Mouse (Mus musculus): ENCODE results near the gene Gm20219. TPM values are rescaled to one million over a fixed set of nuclear protein-coding genes. Genes with fewer than 3 reads are reported as not detected.

The Gm20219 gene
- polyA plus RNA-seq, 1 experiment, result 13.1 TPM

GRCm38 (mm10) chr17:56559386-56559785, 5.2 kb upstream of the Gm20219 start:
- no peaks in the 10 kb centered on the region for H3K27me3 ChIP-seq (ENCODE audit: control insufficient read depth, insufficient read depth, low read length)
- no peak for TF ChIP-seq POLR2A (IDR thresholded peaks at IDR 0.05; ENCODE audit: control insufficient read depth, extremely low read depth, insufficient read depth, low read length, poor library complexity)
- no peak for TF ChIP-seq CTCF (IDR thresholded peaks at IDR 0.05; ENCODE audit: borderline replicate concordance, control insufficient read depth, extremely low read depth, insufficient read depth, low read length, poor library complexity)
- no peak overlapping the region for H3K4me3 ChIP-seq (ENCODE audit: control insufficient read depth, insufficient read depth, low read length)
- no peak for DNase-seq
- 87% methylated on average over 3 of the region's 3 CpGs for WGBS
- no peak overlapping the region for H3K27ac ChIP-seq (ENCODE audit: control insufficient read depth, insufficient read depth, low read length)
- no peaks in the 10 kb centered on the region for H3K4me1 ChIP-seq (replicated peaks; ENCODE audit: control insufficient read depth, insufficient read depth, low read length)
- H3K36me3 ChIP-seq (ENCODE audit: control insufficient read depth, insufficient read depth, low read length), result peaks cover 35% of the 10 kb centered on the region

GRCm38 (mm10) chr17:56558448-56558847, 4.3 kb upstream of the Gm20219 start:
- Histone ChIP-seq H3K27me3 (ENCODE audit: control insufficient read depth, insufficient read depth, low read length) (no peaks in the 10 kb centered on the region), H3K36me3 (ENCODE audit: control insufficient read depth, insufficient read depth, low read length) (peaks cover 25% of the 10 kb centered on the region), H3K4me3 (ENCODE audit: control insufficient read depth, insufficient read depth, low read length) (no peak overlapping the region), H3K4me1 (replicated peaks; ENCODE audit: control insufficient read depth, insufficient read depth, low read length) (no peaks in the 10 kb centered on the region), H3K27ac (ENCODE audit: control insufficient read depth, insufficient read depth, low read length) (no peak overlapping the region)
- TF ChIP-seq POLR2A (IDR thresholded peaks at IDR 0.05; ENCODE audit: control insufficient read depth, extremely low read depth, insufficient read depth, low read length, poor library complexity) (no peak), CTCF (IDR thresholded peaks at IDR 0.05; ENCODE audit: borderline replicate concordance, control insufficient read depth, extremely low read depth, insufficient read depth, low read length, poor library complexity) (peak; percentile 86; the same call in 1 of the 2 replicates)
- 13% methylated on average over 3 of the region's 3 CpGs for WGBS
- DNase-seq, result peak; percentile 72

GRCm38 (mm10) chr17:56552781-56553363, 1.3 kb downstream of the Gm20219 start:
- WGBS, result 74% methylated on average over 5 of the region's 5 CpGs

GRCm38 (mm10) chr17:56551841-56552581, 2.2 kb downstream of the Gm20219 start:
- WGBS, result 93% methylated on average over 6 of the region's 6 CpGs
- DNase-seq, result no peak
- H3K4me3 ChIP-seq (ENCODE audit: control insufficient read depth, insufficient read depth, low read length), result no peak overlapping the region
- no peaks in the 10 kb centered on the region for H3K4me1 ChIP-seq (replicated peaks; ENCODE audit: control insufficient read depth, insufficient read depth, low read length)
- H3K27ac ChIP-seq (ENCODE audit: control insufficient read depth, insufficient read depth, low read length), result no peak overlapping the region
- no peak for TF ChIP-seq POLR2A (IDR thresholded peaks at IDR 0.05; ENCODE audit: control insufficient read depth, extremely low read depth, insufficient read depth, low read length, poor library complexity)
- no peak for TF ChIP-seq CTCF (IDR thresholded peaks at IDR 0.05; ENCODE audit: borderline replicate concordance, control insufficient read depth, extremely low read depth, insufficient read depth, low read length, poor library complexity)
- H3K36me3 ChIP-seq (ENCODE audit: control insufficient read depth, insufficient read depth, low read length), result no peaks in the 10 kb centered on the region
- no peaks in the 10 kb centered on the region for H3K27me3 ChIP-seq (ENCODE audit: control insufficient read depth, insufficient read depth, low read length)

More at GRCm38 (mm10) chr17:56552781-56553363, 1.3 kb downstream of the Gm20219 start:
- H3K27me3 ChIP-seq (ENCODE audit: control insufficient read depth, insufficient read depth, low read length), result no peaks in the 10 kb centered on the region
- H3K36me3 ChIP-seq (ENCODE audit: control insufficient read depth, insufficient read depth, low read length), result no peaks in the 10 kb centered on the region
- no peak overlapping the region for H3K4me3 ChIP-seq (ENCODE audit: control insufficient read depth, insufficient read depth, low read length)
- TF ChIP-seq POLR2A (IDR thresholded peaks at IDR 0.05; ENCODE audit: control insufficient read depth, extremely low read depth, insufficient read depth, low read length, poor library complexity) (no peak), CTCF (IDR thresholded peaks at IDR 0.05; ENCODE audit: borderline replicate concordance, control insufficient read depth, extremely low read depth, insufficient read depth, low read length, poor library complexity) (peak; percentile 94; the same call in 1 of the 2 replicates)
- no peaks in the 10 kb centered on the region for H3K4me1 ChIP-seq (replicated peaks; ENCODE audit: control insufficient read depth, insufficient read depth, low read length)
- H3K27ac ChIP-seq (ENCODE audit: control insufficient read depth, insufficient read depth, low read length), result no peak overlapping the region
- DNase-seq, result peak; percentile 73

GRCm38 (mm10) chr17:56550784-56551475, 3.3 kb downstream of the Gm20219 start:
- no peaks in the 10 kb centered on the region for H3K4me1 ChIP-seq (replicated peaks; ENCODE audit: control insufficient read depth, insufficient read depth, low read length)
- WGBS, result 94% methylated on average over 12 of the region's 12 CpGs
- H3K27ac ChIP-seq (ENCODE audit: control insufficient read depth, insufficient read depth, low read length), result no peak overlapping the region
- H3K27me3 ChIP-seq (ENCODE audit: control insufficient read depth, insufficient read depth, low read length), result no peaks in the 10 kb centered on the region
- H3K36me3 ChIP-seq (ENCODE audit: control insufficient read depth, insufficient read depth, low read length), result no peaks in the 10 kb centered on the region
- no peak for TF ChIP-seq POLR2A (IDR thresholded peaks at IDR 0.05; ENCODE audit: control insufficient read depth, extremely low read depth, insufficient read depth, low read length, poor library complexity)
- DNase-seq, result no peak
- no peak overlapping the region for H3K4me3 ChIP-seq (ENCODE audit: control insufficient read depth, insufficient read depth, low read length)

- no peaks in the 10 kb centered on the region for H3K27me3 ChIP-seq (ENCODE audit: control insufficient read depth, insufficient read depth, low read length)
- DNase-seq, result no peak
- H3K4me1 ChIP-seq (replicated peaks; ENCODE audit: control insufficient read depth, insufficient read depth, low read length), result no peaks in the 10 kb centered on the region
- no peak overlapping the region for H3K4me3 ChIP-seq (ENCODE audit: control insufficient read depth, insufficient read depth, low read length)
- no peaks in the 10 kb centered on the region for H3K36me3 ChIP-seq (ENCODE audit: control insufficient read depth, insufficient read depth, low read length)
- H3K27ac ChIP-seq (ENCODE audit: control insufficient read depth, insufficient read depth, low read length), result no peak overlapping the region
- WGBS, result 80% methylated on average over 4 of the region's 4 CpGs
- no peak for TF ChIP-seq POLR2A (IDR thresholded peaks at IDR 0.05; ENCODE audit: control insufficient read depth, extremely low read depth, insufficient read depth, low read length, poor library complexity)
- TF ChIP-seq CTCF (IDR thresholded peaks at IDR 0.05; ENCODE audit: borderline replicate concordance, control insufficient read depth, extremely low read depth, insufficient read depth, low read length, poor library complexity), result no peak
These were observed 5.5 kb downstream of the Gm20219 start for GRCm38 (mm10) chr17:56548605-56549105.

Measured in thymus, adult 2 months (tissue).